Mouse (Mus musculus) layer of hippocampus, adult 9-10 months (tissue): ENCODE results near the gene Lrrk2.
"Not testable (repeated sequence)": the region's sequence is repeated elsewhere in the genome, so short reads cannot be mapped to it uniquely, and the experiment has no call there.

Experiments used
- DNase-seq: peaks from one replicate; pipeline ENCODE4 v3.0.0; 2022; ENCODE audit warnings: low spot score

The Lrrk2 gene

GRCm38 (mm10) chr15:91835319-91835718 lies 162.3 kb downstream of the Lrrk2 start:
- DNase-seq, result no peak

GRCm38 (mm10) chr15:91837965-91838364 lies 165.0 kb downstream of the Lrrk2 start, which contains the start of gene Smgc:
Smgc (plus strand) TSS chr15:91838265.
- no peak for DNase-seq

DNA sequence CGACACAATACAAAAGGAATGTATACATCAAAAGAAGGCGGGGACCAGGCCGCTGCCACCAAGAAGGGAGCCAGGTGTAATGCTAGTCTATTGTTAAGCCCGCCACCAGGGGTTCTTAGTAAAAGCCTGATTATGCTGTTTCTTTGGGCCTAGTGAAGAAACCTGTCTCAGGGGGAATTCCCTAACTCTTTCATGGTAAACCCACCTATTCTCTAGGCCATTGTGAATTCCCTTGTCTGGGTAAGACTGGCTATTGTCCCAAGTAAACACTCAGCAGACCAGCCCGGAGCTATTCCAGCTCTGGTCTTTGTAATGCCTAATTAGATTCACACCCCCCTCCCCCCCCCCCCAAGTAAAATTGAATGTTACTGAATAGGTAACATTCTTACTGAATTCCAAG lies 191.2 kb downstream of the Lrrk2 start:
- DNase-seq, result not testable (repeated sequence)
